Mouse (Mus musculus): ENCODE measurements around the gene Mfsd9. TPM values are rescaled to one million over a fixed set of nuclear protein-coding genes. Genes with fewer than 3 reads are reported as not detected.

Mfsd9 gene
- polyA plus RNA-seq, 1 experiment from 2014 or later: 5.4 TPM

DNA sequence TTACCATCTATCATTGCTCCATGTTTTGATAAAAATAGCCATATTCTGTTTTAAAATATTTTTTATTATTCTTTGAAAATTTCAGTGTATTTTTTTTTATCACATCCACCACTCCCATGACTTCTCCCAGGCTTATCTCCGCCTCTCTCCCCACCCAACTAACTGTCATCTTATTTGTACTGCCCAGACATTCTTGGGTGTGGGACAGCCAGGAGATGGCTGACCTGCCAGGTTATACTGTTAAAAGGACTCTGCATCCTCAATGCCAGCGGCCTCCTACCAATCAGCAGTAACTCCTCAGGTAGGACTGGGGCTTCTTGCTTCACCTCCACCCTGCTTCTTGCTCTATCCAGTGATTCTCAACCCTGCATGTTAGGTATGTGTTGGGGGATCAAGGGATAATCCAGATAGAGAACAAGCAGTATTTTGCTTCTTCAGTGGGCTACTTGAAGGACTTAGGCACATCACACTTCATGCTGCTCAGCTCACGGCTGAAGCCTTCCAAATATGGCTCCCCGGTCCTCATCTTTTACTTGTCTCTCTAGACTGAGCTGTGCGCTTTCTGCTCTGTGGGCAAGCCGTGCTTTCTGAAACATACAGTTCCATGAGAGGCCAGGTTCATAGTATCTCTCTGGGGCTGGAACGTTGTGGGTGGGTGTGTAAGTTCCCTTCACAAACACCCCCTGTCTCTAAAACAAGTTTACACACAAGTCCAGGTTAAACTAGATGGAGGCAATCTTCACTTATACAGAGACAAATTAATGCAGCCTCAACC, 19.1 kb downstream of the Mfsd9 start:
- no peak overlapping the region for H3K27ac ChIP-seq (ENCODE audit: low read depth, low read length)

GRCm38 (mm10) chr1:40769331-40769894, 21.1 kb downstream of the Mfsd9 start:
- no peak overlapping the region for H3K9ac ChIP-seq (ENCODE audit: low read length)
- 0 out of 2 replicates have a peak, but pooled peaks cover 4% of the 10 kb centered on the region for H3K36me3 ChIP-seq (ENCODE audit: control insufficient read depth, insufficient read depth, low read length)
- H3K4me1 ChIP-seq (ENCODE audit: control insufficient read depth, insufficient read depth, low read length): no peaks in the 10 kb centered on the region
- ATAC-seq (no peak), DNase-seq (ENCODE audit: low spot score) (no peak)
- H3K27ac ChIP-seq (ENCODE audit: low read depth, low read length): no peak overlapping the region
- H3K27me3 ChIP-seq (replicated peaks; ENCODE audit: control insufficient read depth, insufficient read depth, low read length): no peaks in the 10 kb centered on the region
- no peaks in the 10 kb centered on the region for H3K9me3 ChIP-seq (replicated peaks; ENCODE audit: control insufficient read depth, low read length)
- no peak overlapping the region for H3K4me2 ChIP-seq (ENCODE audit: low read length)
- WGBS: 25% methylated on average over 4 of the region's 4 CpGs
- no peak overlapping the region for H3K4me3 ChIP-seq (ENCODE audit: low read depth, low read length)

More for the DNA sequence above, 19.1 kb downstream of the Mfsd9 start:
- WGBS: 92% methylated on average over 7 of the region's 7 CpGs
- Histone ChIP-seq H3K27me3 (replicated peaks; ENCODE audit: control insufficient read depth, insufficient read depth, low read length) (no peaks in the 10 kb centered on the region), H3K4me2 (ENCODE audit: low read length) (no peak overlapping the region), H3K4me3 (ENCODE audit: low read depth, low read length) (no peak overlapping the region), H3K9me3 (replicated peaks; ENCODE audit: control insufficient read depth, low read length) (no peaks in the 10 kb centered on the region), H3K36me3 (ENCODE audit: control insufficient read depth, insufficient read depth, low read length) (0 out of 2 replicates have a peak, but pooled peaks cover 4% of the 10 kb centered on the region), H3K4me1 (ENCODE audit: control insufficient read depth, insufficient read depth, low read length) (no peaks in the 10 kb centered on the region), H3K9ac (ENCODE audit: low read length) (no peak overlapping the region)
- DNase-seq (ENCODE audit: low spot score) (no peak), ATAC-seq (no peak)

DNA sequence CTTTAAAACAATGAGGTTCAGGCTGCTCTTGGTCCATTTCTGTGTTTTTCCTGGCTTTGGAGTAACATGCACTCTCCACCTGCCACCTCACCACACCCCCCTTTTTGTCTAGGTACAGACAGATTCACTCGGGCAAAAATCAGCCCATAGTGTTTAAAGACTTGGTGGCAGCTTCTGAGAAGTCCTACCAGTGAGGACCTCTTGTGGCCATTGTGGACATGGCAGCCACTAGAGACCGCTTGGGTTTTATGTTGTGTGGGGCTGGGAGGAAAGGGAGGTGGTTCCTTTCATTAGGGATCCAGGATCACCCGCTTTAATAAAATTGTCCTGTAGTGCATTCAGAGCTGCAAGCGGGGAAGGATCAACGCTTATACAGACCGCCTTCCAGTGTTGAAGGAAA, 21.9 kb downstream of the Mfsd9 start:
- Histone ChIP-seq H3K4me3 (ENCODE audit: low read depth, low read length) (no peak overlapping the region), H3K4me2 (ENCODE audit: low read length) (no peak overlapping the region), H3K27ac (ENCODE audit: low read depth, low read length) (no peak overlapping the region), H3K9me3 (replicated peaks; ENCODE audit: control insufficient read depth, low read length) (no peaks in the 10 kb centered on the region), H3K9ac (ENCODE audit: low read length) (no peak overlapping the region), H3K27me3 (replicated peaks; ENCODE audit: control insufficient read depth, insufficient read depth, low read length) (no peaks in the 10 kb centered on the region), H3K4me1 (ENCODE audit: control insufficient read depth, insufficient read depth, low read length) (no peaks in the 10 kb centered on the region), H3K36me3 (ENCODE audit: control insufficient read depth, insufficient read depth, low read length) (no peaks in the 10 kb centered on the region)
- ATAC-seq: no peak
- WGBS: 23% methylated on average over 6 of the region's 6 CpGs
- DNase-seq (ENCODE audit: low spot score): peak; percentile 56

GRCm38 (mm10) chr1:40767588-40767987, 22.9 kb downstream of the Mfsd9 start:
- H3K4me1 ChIP-seq (ENCODE audit: control insufficient read depth, insufficient read depth, low read length): no peaks in the 10 kb centered on the region
- H3K4me3 ChIP-seq (ENCODE audit: low read depth, low read length): no peak overlapping the region
- ATAC-seq (no peak), DNase-seq (ENCODE audit: low spot score) (no peak)
- H3K9me3 ChIP-seq (replicated peaks; ENCODE audit: control insufficient read depth, low read length): no peaks in the 10 kb centered on the region
- H3K9ac ChIP-seq (ENCODE audit: low read length): no peak overlapping the region
- no peak overlapping the region for H3K4me2 ChIP-seq (ENCODE audit: low read length)
- H3K27me3 ChIP-seq (replicated peaks; ENCODE audit: control insufficient read depth, insufficient read depth, low read length): no peaks in the 10 kb centered on the region
- 92% methylated on average over 18 of the region's 18 CpGs for WGBS
- H3K27ac ChIP-seq (ENCODE audit: low read depth, low read length): no peak overlapping the region
- no peaks in the 10 kb centered on the region for H3K36me3 ChIP-seq (ENCODE audit: control insufficient read depth, insufficient read depth, low read length)

GRCm38 (mm10) chr1:40765521-40765920, 25.0 kb downstream of the Mfsd9 start:
- no peaks in the 10 kb centered on the region for H3K27me3 ChIP-seq (replicated peaks; ENCODE audit: control insufficient read depth, insufficient read depth, low read length)
- DNase-seq (ENCODE audit: low spot score) (no peak), ATAC-seq (no peak)
- no peaks in the 10 kb centered on the region for H3K36me3 ChIP-seq (ENCODE audit: control insufficient read depth, insufficient read depth, low read length)
- H3K27ac ChIP-seq (ENCODE audit: low read depth, low read length): no peak overlapping the region
- H3K9ac ChIP-seq (ENCODE audit: low read length): no peak overlapping the region
- H3K4me2 ChIP-seq (ENCODE audit: low read length): no peak overlapping the region
- no peak overlapping the region for H3K4me3 ChIP-seq (ENCODE audit: low read depth, low read length)
- H3K9me3 ChIP-seq (replicated peaks; ENCODE audit: control insufficient read depth, low read length): no peaks in the 10 kb centered on the region
- no peaks in the 10 kb centered on the region for H3K4me1 ChIP-seq (ENCODE audit: control insufficient read depth, insufficient read depth, low read length)
- WGBS: 89% methylated on average over 12 of the region's 12 CpGs

- Histone ChIP-seq H3K27me3 (replicated peaks; ENCODE audit: control insufficient read depth, insufficient read depth, low read length) (no peaks in the 10 kb centered on the region), H3K27ac (ENCODE audit: low read depth, low read length) (no peak overlapping the region), H3K4me3 (ENCODE audit: low read depth, low read length) (no peak overlapping the region), H3K9me3 (replicated peaks; ENCODE audit: control insufficient read depth, low read length) (no peaks in the 10 kb centered on the region), H3K9ac (ENCODE audit: low read length) (no peak overlapping the region), H3K4me2 (ENCODE audit: low read length) (no peak overlapping the region), H3K36me3 (ENCODE audit: control insufficient read depth, insufficient read depth, low read length) (no peaks in the 10 kb centered on the region), H3K4me1 (ENCODE audit: control insufficient read depth, insufficient read depth, low read length) (no peaks in the 10 kb centered on the region)
- WGBS: 90% methylated on average over 15 of the region's 15 CpGs
- no peak for DNase-seq (ENCODE audit: low spot score)
- no peak for ATAC-seq
Measured at GRCm38 (mm10) chr1:40764701-40765275, 25.7 kb downstream of the Mfsd9 start.

GRCm38 (mm10) chr1:40764042-40764441, 26.4 kb downstream of the Mfsd9 start:
- WGBS: 53% methylated on average over 1 of the region's 1 CpGs
- H3K9ac ChIP-seq (ENCODE audit: low read length): no peak overlapping the region
- ATAC-seq: no peak

DNA sequence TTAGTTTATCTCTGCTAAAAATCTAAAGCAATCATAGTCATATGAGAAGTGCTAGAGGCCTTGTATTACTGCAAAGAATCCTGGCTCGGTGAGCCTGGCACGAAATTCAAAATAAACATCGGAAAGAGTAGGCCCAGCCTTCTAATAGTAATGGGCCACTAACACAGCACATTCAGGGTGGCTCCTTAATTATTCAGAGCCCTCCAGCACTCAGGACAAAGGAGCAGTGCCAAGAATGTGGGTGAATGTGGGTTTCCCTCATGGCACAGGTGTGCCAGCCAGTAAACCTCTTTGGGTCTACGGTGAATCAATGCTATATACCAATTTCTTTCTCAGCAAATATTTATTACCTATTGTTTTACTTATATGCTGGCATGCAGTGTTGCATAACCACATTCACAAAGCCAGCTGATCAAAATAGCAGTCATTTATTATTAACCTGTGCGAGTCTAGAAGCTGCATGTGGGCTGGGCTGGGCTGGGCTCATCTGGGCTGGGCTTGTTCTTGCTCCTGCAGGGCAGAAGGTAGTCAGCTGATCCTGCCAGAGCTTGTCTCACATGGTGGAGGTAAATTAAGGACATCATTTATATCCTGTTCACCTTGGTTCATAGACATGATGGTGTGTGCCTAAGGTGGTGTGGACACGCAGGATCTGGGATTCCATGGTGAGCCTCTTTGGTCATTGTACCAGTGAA, 30.6 kb downstream of the Mfsd9 start:
- ATAC-seq (no peak), DNase-seq (ENCODE audit: low spot score) (no peak)
- no peak overlapping the region for H3K4me3 ChIP-seq (ENCODE audit: low read depth, low read length)
- no peaks in the 10 kb centered on the region for H3K9me3 ChIP-seq (replicated peaks; ENCODE audit: control insufficient read depth, low read length)
- WGBS: 83% methylated on average over 6 of the region's 6 CpGs
- no peaks in the 10 kb centered on the region for H3K4me1 ChIP-seq (ENCODE audit: control insufficient read depth, insufficient read depth, low read length)
- H3K4me2 ChIP-seq (ENCODE audit: low read length): no peak overlapping the region
- H3K27me3 ChIP-seq (replicated peaks; ENCODE audit: control insufficient read depth, insufficient read depth, low read length): no peaks in the 10 kb centered on the region
- no peak overlapping the region for H3K9ac ChIP-seq (ENCODE audit: low read length)
- no peaks in the 10 kb centered on the region for H3K36me3 ChIP-seq (ENCODE audit: control insufficient read depth, insufficient read depth, low read length)
- H3K27ac ChIP-seq (ENCODE audit: low read depth, low read length): no peak overlapping the region

More at GRCm38 (mm10) chr1:40764042-40764441, 26.4 kb downstream of the Mfsd9 start:
- Histone ChIP-seq H3K27me3 (replicated peaks; ENCODE audit: control insufficient read depth, insufficient read depth, low read length) (no peaks in the 10 kb centered on the region), H3K4me2 (ENCODE audit: low read length) (no peak overlapping the region), H3K9me3 (replicated peaks; ENCODE audit: control insufficient read depth, low read length) (no peaks in the 10 kb centered on the region), H3K4me3 (ENCODE audit: low read depth, low read length) (no peak overlapping the region), H3K4me1 (ENCODE audit: control insufficient read depth, insufficient read depth, low read length) (no peaks in the 10 kb centered on the region), H3K27ac (ENCODE audit: low read depth, low read length) (no peak overlapping the region), H3K36me3 (ENCODE audit: control insufficient read depth, insufficient read depth, low read length) (no peaks in the 10 kb centered on the region)
- no peak for DNase-seq (ENCODE audit: low spot score)
